Mouse (Mus musculus) C2C12 (cell line): ENCODE measurements around the gene Tmem39b. TPM values are rescaled to one million over a fixed set of nuclear protein-coding genes. Genes with fewer than 3 reads are reported as not detected.
"Not testable (repeated sequence)": the region's sequence is repeated elsewhere in the genome, so short reads cannot be mapped to it uniquely, and the experiment has no call there.

Source experiments
- H3K27me3 ChIP-seq: one replicate; pipeline ENCODE4 v1.6.1; 2011; ENCODE audit not compliant: control insufficient read depth, insufficient read depth, insufficient read length
- H3K36me3 ChIP-seq: one replicate; pipeline ENCODE4 v1.6.1; 2011; ENCODE audit not compliant: control insufficient read depth, insufficient read depth
- H3K4me3 ChIP-seq: one replicate; pipeline ENCODE4 v1.5.1; 2011; ENCODE audit warnings: mild to moderate bottlenecking, control low read depth; ENCODE audit not compliant: poor library complexity, insufficient read depth, severe bottlenecking
- H3K79me2 ChIP-seq: one replicate; pipeline ENCODE4 v1.6.1; 2011; ENCODE audit not compliant: control insufficient read depth, insufficient read depth
- H3K79me3 ChIP-seq: one replicate; pipeline ENCODE4 v1.6.1; 2011; ENCODE audit warnings: low read depth, control low read depth
- H3ac ChIP-seq: one replicate; pipeline ENCODE3; 2011; ENCODE audit warnings: low read depth; ENCODE audit not compliant: control insufficient read depth, insufficient read length
- CEBPB ChIP-seq: IDR thresholded peaks from one replicate; pipeline ENCODE4 v1.6.1; 2011; ENCODE audit warnings: low read depth, mild to moderate bottlenecking, control low read depth, moderate library complexity
- CTCF ChIP-seq: IDR thresholded peaks from one replicate; pipeline ENCODE4 v1.5.1; 2011; ENCODE audit not compliant: control insufficient read depth, insufficient read depth, insufficient read length
- FOSL1 ChIP-seq: IDR thresholded peaks from one replicate; pipeline ENCODE4 v1.8.0; 2011; ENCODE audit warnings: mild to moderate bottlenecking, low read length; ENCODE audit not compliant: poor library complexity, insufficient read depth, severe bottlenecking
- MAX ChIP-seq: IDR thresholded peaks from one replicate; pipeline ENCODE4 v1.6.1; 2011; ENCODE audit warnings: mild to moderate bottlenecking, control low read depth
- MYOD1 ChIP-seq: IDR thresholded peaks from one replicate; pipeline ENCODE4 v1.6.1; 2011; ENCODE audit warnings: low read depth; ENCODE audit not compliant: control insufficient read depth, insufficient read length
- MYOG ChIP-seq: IDR thresholded peaks from one replicate; pipeline ENCODE4 v1.6.1; 2011; ENCODE audit not compliant: control insufficient read depth, insufficient read length; ENCODE audit errors: extremely low read depth
- USF1 ChIP-seq: IDR thresholded peaks from one replicate; pipeline ENCODE4 v1.6.1; 2011; ENCODE audit warnings: low read depth, mild to moderate bottlenecking, control low read depth, moderate library complexity
- polyA plus RNA-seq: library from polyadenylated mRNA; unstranded; fragments of >200 nt; fragmentation: generic; extraction: Trizol; gene quantifications from one replicate; pipeline ENCODE4 v1.2.1, GENCODE M21; 2012; ENCODE audit warnings: missing spikeins

The Tmem39b gene
- polyA plus RNA-seq, 1 experiment, result 17.0 TPM

DNA sequence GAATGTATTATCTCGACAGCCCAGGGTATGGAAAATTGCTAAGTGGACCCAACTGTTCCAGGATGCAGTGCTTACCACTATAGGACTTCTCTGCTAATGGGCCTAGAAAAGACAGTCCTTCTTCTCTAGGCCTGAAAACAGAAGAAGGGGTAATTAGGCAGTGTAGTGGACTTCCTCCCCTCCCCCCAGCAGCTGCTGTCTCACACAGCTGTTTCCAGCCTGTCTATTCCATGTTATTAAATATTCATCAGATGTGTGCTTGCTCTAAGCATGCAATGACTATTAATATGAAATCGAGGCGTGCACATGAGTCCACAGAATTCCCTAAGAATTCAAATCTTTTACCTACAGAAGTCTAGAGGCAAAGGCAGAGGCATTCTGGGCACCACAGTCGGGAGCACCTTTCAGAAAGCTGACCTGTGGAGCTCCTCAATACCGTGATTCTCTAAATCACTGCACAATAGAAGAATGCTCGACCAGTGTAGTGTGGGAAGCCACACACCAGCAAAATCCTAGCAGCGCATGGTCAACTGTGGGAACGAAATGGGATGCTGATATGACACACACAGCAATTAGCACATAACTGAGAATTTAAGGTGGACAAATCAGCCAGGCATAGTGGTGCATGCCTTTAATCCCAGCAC lies 13.0 kb upstream of the Tmem39b start:
- Histone ChIP-seq H3K27me3 (no peaks in the 10 kb centered on the region), H3K36me3 (peaks cover 91% of the 10 kb centered on the region), H3K4me3 (no peak overlapping the region), H3K79me3 (no peaks in the 10 kb centered on the region), H3ac (no peak overlapping the region), H3K79me2 (no peaks in the 10 kb centered on the region)
- TF ChIP-seq FOSL1, result no peak
- TF ChIP-seq USF1, result no peak
- no peak for TF ChIP-seq MYOG
- TF ChIP-seq CTCF, result no peak
- TF ChIP-seq CEBPB, result no peak
- TF ChIP-seq MYOD1, result no peak
- no peak for TF ChIP-seq MAX

DNA sequence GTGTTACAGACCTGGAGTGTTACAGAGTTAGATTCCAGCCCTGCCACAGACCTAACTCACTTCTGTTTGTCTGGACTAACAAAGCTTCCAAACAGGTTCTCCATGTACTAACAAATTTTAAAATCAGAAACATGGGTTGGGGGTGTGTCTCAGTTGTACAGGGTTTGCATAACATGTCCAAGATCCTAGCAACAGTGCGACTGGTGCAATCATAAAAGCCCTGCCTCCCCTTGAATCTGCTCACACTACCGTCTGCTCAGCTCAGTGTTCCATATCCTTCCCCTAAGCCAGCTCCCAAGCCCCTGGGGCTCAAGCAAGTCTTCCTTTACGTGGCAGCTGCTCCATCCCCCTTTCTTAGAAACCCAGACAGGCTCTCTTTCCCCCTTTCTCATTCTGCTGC lies 10.1 kb upstream of the Tmem39b start:
- no peak overlapping the region for H3ac ChIP-seq
- peaks cover 78% of the 10 kb centered on the region for H3K36me3 ChIP-seq
- no peaks in the 10 kb centered on the region for H3K27me3 ChIP-seq
- H3K4me3 ChIP-seq, result no peak overlapping the region
- H3K79me3 ChIP-seq, result no peaks in the 10 kb centered on the region
- H3K79me2 ChIP-seq, result no peaks in the 10 kb centered on the region
- TF ChIP-seq MYOD1 (no peak), MAX (no peak), USF1 (no peak), CEBPB (no peak), CTCF (no peak), MYOG (no peak), FOSL1 (no peak)

DNA sequence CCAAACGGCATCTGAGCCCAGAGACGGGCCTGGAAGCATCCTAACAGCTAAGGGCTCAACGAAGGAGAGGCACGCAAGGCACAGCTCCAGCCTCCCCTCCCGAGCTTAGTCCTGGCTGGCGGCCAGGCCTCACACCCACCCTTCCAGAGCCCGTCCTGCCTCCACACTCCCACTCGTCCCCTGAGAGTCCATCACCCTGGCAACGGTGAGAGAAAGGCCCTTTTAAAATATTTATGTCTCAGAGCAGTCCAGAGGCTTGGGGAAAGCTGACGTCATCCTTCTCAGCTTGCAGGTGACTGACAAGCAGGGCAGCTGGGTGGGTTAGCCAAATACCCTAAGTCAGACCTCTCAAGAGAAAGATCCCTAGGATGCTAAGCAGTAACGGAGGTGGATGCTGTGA lies 5.8 kb upstream of the Tmem39b start:
- no peak overlapping the region for H3K4me3 ChIP-seq
- no peak overlapping the region for H3ac ChIP-seq
- H3K36me3 ChIP-seq, result peaks cover 40% of the 10 kb centered on the region
- TF ChIP-seq CTCF (no peak), MYOD1 (peak; percentile 62)
- no peaks in the 10 kb centered on the region for H3K27me3 ChIP-seq
- no peaks in the 10 kb centered on the region for H3K79me3 ChIP-seq
- no peaks in the 10 kb centered on the region for H3K79me2 ChIP-seq

DNA sequence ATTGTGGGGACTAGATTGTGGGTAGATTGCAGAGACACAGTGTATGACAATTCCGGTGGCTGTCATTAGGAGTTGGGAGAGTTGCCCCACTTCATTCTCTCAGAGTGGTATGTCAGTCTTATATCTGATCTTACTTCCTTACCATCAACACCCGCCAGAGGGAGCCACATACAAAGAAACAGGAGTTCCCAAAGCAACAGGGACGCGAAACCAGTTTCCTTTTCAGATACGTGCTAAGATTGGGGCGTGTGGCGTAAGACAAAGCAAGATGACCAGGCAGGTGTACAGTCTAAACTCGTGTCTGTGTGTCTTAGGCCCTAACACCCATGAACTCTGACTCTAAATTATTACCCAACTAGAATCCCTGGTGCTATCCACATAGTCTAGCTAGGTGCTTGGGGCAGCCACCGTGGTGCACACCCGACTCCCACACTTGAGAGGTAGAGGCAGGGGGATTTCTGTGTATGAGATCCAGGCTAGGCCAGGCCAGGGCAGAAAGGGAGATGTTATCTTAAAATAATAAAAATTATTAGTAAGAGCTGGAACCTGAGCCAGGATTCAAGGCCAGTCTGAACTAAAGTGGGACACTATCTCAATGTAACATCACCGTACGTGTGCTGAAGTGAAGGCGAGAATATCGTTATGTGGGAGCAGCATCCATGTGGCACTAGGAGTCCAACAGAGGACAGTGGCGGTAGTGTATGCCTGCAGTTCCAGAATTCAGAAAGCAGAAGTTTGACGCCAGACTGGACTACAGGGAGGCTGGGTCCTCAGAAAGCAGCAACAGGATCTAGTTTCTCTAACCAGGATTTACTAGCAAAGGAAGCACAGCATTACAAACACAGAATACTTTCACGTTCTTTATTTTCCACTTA lies 5.1 kb upstream of the Tmem39b start:
- Histone ChIP-seq H3K79me2 (no peaks in the 10 kb centered on the region), H3K36me3 (peaks cover 32% of the 10 kb centered on the region), H3ac (no peak overlapping the region), H3K4me3 (no peak overlapping the region), H3K79me3 (no peaks in the 10 kb centered on the region), H3K27me3 (no peaks in the 10 kb centered on the region)
- TF ChIP-seq MAX, result no peak
- no peak for TF ChIP-seq MYOG
- no peak for TF ChIP-seq CTCF
- no peak for TF ChIP-seq USF1
- no peak for TF ChIP-seq FOSL1
- TF ChIP-seq MYOD1, result no peak
- TF ChIP-seq CEBPB, result no peak

DNA sequence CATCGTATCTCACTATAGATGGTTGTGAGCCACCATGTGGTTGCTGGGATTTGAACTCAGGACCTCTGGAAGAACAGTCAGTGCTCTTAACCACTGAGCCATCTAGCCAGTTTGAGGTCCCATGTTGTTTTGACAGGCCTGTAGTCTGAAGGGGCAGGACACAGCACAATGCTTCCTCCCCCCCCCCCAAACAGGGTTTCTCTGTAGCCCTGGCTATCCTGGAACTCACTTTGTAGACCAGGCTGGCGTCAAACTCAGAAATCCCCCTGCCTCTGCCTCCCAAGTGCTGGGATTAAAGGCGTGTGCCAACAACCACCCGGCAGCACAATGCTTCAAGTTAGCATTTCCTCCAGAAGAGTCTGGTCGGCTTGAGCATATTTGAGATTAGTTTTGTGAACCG lies 4.0 kb upstream of the Tmem39b start:
- H3K27me3 ChIP-seq, H3K79me3 ChIP-seq, H3K4me3 ChIP-seq, H3K79me2 ChIP-seq, H3ac ChIP-seq: not testable (repeated sequence)
- H3K36me3 ChIP-seq, result peaks cover 22% of the 10 kb centered on the region

DNA sequence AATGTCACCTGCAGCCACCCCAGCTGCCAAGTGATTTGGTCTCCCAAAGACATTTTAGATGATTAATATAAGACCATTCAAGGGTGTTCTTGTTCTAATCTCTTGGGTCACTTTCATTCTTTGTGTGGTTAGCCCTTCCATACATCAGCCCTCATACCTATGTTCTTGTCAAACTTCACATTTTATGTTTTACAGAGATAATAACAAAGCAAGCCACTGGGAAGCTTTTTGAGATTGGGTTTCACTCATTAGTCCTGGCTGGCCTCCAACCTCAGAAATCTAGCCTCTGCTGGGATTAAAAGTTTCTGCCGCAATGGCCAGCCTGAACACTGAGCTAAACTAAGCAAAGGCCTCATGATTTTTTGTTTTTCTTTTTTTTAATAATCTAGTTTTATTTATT lies 3.6 kb upstream of the Tmem39b start:
- Histone ChIP-seq H3K36me3 (peaks cover 18% of the 10 kb centered on the region), H3K27me3 (no peaks in the 10 kb centered on the region), H3K79me3 (peaks cover 3% of the 10 kb centered on the region), H3K79me2 (peaks cover 11% of the 10 kb centered on the region), H3K4me3 (no peak overlapping the region), H3ac (no peak overlapping the region)
- no peak for TF ChIP-seq CTCF
- TF ChIP-seq USF1, result no peak
- TF ChIP-seq MYOD1, result no peak
- no peak for TF ChIP-seq MAX
- no peak for TF ChIP-seq CEBPB
- TF ChIP-seq MYOG, result no peak
- TF ChIP-seq FOSL1, result no peak
